Mouse (Mus musculus): ENCODE measurements around the gene Frmpd1.

DNA sequence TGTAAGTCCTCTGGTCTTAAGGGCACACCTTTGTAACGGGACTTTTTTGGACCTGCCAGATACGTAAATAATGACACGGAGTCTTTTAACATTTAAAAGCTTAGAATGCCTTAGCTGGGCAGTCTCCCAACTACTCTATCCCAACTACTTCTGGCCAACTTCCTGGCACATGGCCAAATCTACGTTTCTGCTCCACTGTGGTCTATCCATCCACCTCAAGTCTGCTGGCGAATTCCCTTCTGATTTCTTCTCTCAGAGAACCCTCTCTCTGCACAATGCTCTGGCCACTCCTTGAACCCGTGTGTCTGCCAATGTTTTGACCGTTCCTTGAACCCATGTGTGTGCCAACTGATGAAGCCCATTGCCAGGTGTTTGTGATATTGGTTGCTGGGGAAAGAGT is 146.5 kb downstream of the Frmpd1 start:
- TF ChIP-seq POLR2A (IDR thresholded peaks at IDR 0.05; ENCODE audit: borderline replicate concordance, insufficient read depth, low read length), result no peak
- TF ChIP-seq CTCF (IDR thresholded peaks at IDR 0.05; ENCODE audit: borderline replicate concordance, insufficient read depth, low read depth, low read length), result no peak

Measured in cerebellum, adult 2 months (tissue).